32 mouse cellular contexts compared by ENCODE assay signal in genomic region chr8:72300654-72301400, GRCm38 (mm10). TPM values are rescaled to one million over a fixed set of nuclear protein-coding genes. Genes with fewer than 3 reads are reported as not detected.
DNase-seq lines count a peak whose midpoint lies in the region; ATAC-seq and TF ChIP-seq lines count a peak whose summit lies in the region.
"Had no signal": no experiment of that assay in that cellular context is flagged by ENCODE, and none has a peak within 500 bp of the region (broad histone marks: within the 10 kb centered on the region; RNA-seq: fewer than 3 reads in every experiment).

No protein-coding gene starts in this region.

- H3K4me3 ChIP-seq in heart, embryonic 14.5 days (ENCODE audit: control insufficient read depth in 1 of 2, insufficient read depth in 1 of 2, low read depth in 1 of 2, low read length in 2 of 2) = no peak overlapping the region
- no peak overlapping the region for H3K4me3 ChIP-seq in layer of hippocampus, adult 2 months
- no peak overlapping the region for H3K4me3 ChIP-seq in brown adipose tissue, adult 24 weeks (ENCODE audit: insufficient read depth, low read depth, low read length)
- H3K4me3 ChIP-seq: embryonic facial prominence, embryonic 12.5 days; forebrain, embryonic 15.5 days; heart, embryonic 12.5 days; hindbrain, embryonic 12.5 days; intestine, embryonic 15.5 days; limb, embryonic 13.5 days; megakaryocyte, embryonic 14.5 days; midbrain, embryonic 12.5 days; myocyte; neural tube, embryonic 12.5 days had no signal

- no peak overlapping the region for H3K9ac ChIP-seq in heart, embryonic 14.5 days (ENCODE audit: low read length)
- H3K9ac ChIP-seq: embryonic facial prominence, embryonic 12.5 days; forebrain, embryonic 15.5 days; heart, embryonic 12.5 days; hindbrain, embryonic 12.5 days; intestine, embryonic 15.5 days; limb, embryonic 13.5 days; midbrain, embryonic 12.5 days; neural tube, embryonic 12.5 days had no signal

- no peak overlapping the region for H3K4me2 ChIP-seq in heart, embryonic 14.5 days (ENCODE audit: low read length)
- H3K4me2 ChIP-seq: embryonic facial prominence, embryonic 12.5 days; forebrain, embryonic 15.5 days; heart, embryonic 12.5 days; hindbrain, embryonic 12.5 days; intestine, embryonic 15.5 days; limb, embryonic 13.5 days; liver, embryonic 11.5 days; midbrain, embryonic 12.5 days; neural tube, embryonic 12.5 days had no signal

- WGBS in heart, embryonic 14.5 days = 75% methylated on average over 9 of the region's 9 CpGs

- H3K27me3 ChIP-seq in heart, embryonic 14.5 days (ENCODE audit: control insufficient read depth, insufficient read depth, low read length) = no peaks in the 10 kb centered on the region
- H3K27me3 ChIP-seq: CH12.LX; embryonic facial prominence, embryonic 12.5 days; forebrain, embryonic 15.5 days; heart, embryonic 12.5 days; hindbrain, embryonic 12.5 days; intestine, embryonic 15.5 days; midbrain, embryonic 12.5 days; neural tube, embryonic 12.5 days had no signal

- DNase-seq in adrenal gland, postnatal 14 days = peak; percentile 4
- DNase-seq in adrenal gland, postnatal 4 days (ENCODE audit: low spot score in 2 of 2) = no peak
- DNase-seq in heart, postnatal 4 days = no peak
- no peak for DNase-seq in layer of hippocampus, adult 2 months (ENCODE audit: low spot score in 2 of 2)
- DNase-seq in layer of hippocampus, adult 9-10 months (ENCODE audit: low spot score) = no peak
- DNase-seq: adrenal gland, adult 2 months; cerebellum, adult 11 months; cerebellum, adult 9-10 months; cerebellum, postnatal 36 days; embryo, embryonic 11 days; kidney, adult 2 months; kidney, postnatal 10 days; lung, postnatal 36 days; right cerebral cortex, adult 18-20 months; spleen, adult 18-20 months; thymus, postnatal 14 days had no signal

- ATAC-seq in heart, embryonic 14.5 days (ENCODE audit: insufficient number of reproducible peaks, insufficient read depth, low FRiP score, low read depth) = no peak
- ATAC-seq: activated CD4-positive, CD25-positive, alpha-beta regulatory T cell, adult 4 months; forebrain, embryonic 15.5 days; hindbrain, postnatal 0 days; intestine, embryonic 15.5 days had no signal

- no peak for TF ChIP-seq CTCF in layer of hippocampus, adult 2 months (conservative IDR thresholded peaks at IDR 0.05)

- peaks cover 16 to 18% of the 10 kb centered on the region in 2 experiments for H3K4me1 ChIP-seq in heart, embryonic 14.5 days (ENCODE audit: control insufficient read depth in 2 of 2, insufficient read depth in 2 of 2, low read length in 2 of 2)
- peaks cover 25% of the 10 kb centered on the region for H3K4me1 ChIP-seq in brown adipose tissue, adult 24 weeks (ENCODE audit: control insufficient read depth, insufficient read depth, insufficient read length, low read length)
- H3K4me1 ChIP-seq: embryonic facial prominence, embryonic 12.5 days; hindbrain, embryonic 12.5 days; midbrain, embryonic 12.5 days; neural tube, embryonic 12.5 days had no signal

- no peaks in the 10 kb centered on the region for H3K9me3 ChIP-seq in heart, embryonic 14.5 days (ENCODE audit: control insufficient read depth, low read length)
- H3K9me3 ChIP-seq: embryonic facial prominence, embryonic 12.5 days; forebrain, embryonic 15.5 days; heart, embryonic 12.5 days; hindbrain, embryonic 12.5 days; intestine, embryonic 15.5 days; limb, embryonic 13.5 days; megakaryocyte, embryonic 14.5 days; midbrain, embryonic 12.5 days; neural tube, embryonic 12.5 days had no signal

- peak overlapping the region; percentile 11 to 26; a peak in 3 of 4 replicates for H3K27ac ChIP-seq in heart, embryonic 14.5 days (replicated peaks in 1 of 2; ENCODE audit: control insufficient read depth in 1 of 2, insufficient read depth in 1 of 2, low read depth in 2 of 2, low read length in 2 of 2)
- H3K27ac ChIP-seq in layer of hippocampus, adult 2 months = peak overlapping the region; percentile 43; the same call in 1 of the 2 replicates
- H3K27ac ChIP-seq in brown adipose tissue, adult 24 weeks (replicated peaks; ENCODE audit: low read depth, low read length) = peak overlapping the region; percentile 99
- H3K27ac ChIP-seq: embryonic facial prominence, embryonic 12.5 days; forebrain, embryonic 15.5 days; hindbrain, embryonic 12.5 days; hindbrain, postnatal 0 days; intestine, embryonic 15.5 days; limb, embryonic 13.5 days; midbrain, embryonic 12.5 days; neural tube, embryonic 12.5 days had no signal

- no peaks in the 10 kb centered on the region for H3K36me3 ChIP-seq in heart, embryonic 14.5 days (ENCODE audit: control insufficient read depth, insufficient read depth, low read length)
- H3K36me3 ChIP-seq: embryonic facial prominence, embryonic 12.5 days; forebrain, embryonic 15.5 days; heart, embryonic 12.5 days; hindbrain, embryonic 12.5 days; intestine, embryonic 15.5 days; limb, embryonic 13.5 days; midbrain, embryonic 12.5 days; neural tube, embryonic 12.5 days had no signal

RNA-seq across cellular contexts. Expression of gene Gm10282, which starts 4.2 kb away (rescaled TPM):
- 16.0 and 16.8 TPM in 2 replicates for total RNA-seq in adrenal gland, postnatal 14 days (2021)
- total RNA-seq in adrenal gland, postnatal 4 days (2021) = 10 to 100 TPM; 30.9 to 31.2 TPM
- 17.9 and 18.1 TPM in 2 replicates for polyA plus RNA-seq in heart, embryonic 14.5 days (2014; fragmentation: Nextera tagmentation; extraction: Ambion mirVana)
- total RNA-seq in heart, postnatal 4 days (2021) = 10 to 100 TPM; 34.9 to 36.3 TPM
- 1 to 10 TPM; 6.7 to 7.9 TPM for total RNA-seq in layer of hippocampus, adult 2 months (2021)
- polyA plus RNA-seq in brown adipose tissue, adult 24 weeks (2012; ENCODE audit: insufficient read depth, insufficient read length, missing spikeins) = not detected in 2 replicates

RNA-seq across cellular contexts. Expression of gene Klf2, which starts 18.0 kb away (rescaled TPM):
- total RNA-seq in adrenal gland, postnatal 14 days (2021) = 73.8 and 95.6 TPM in 2 replicates
- 10 to 100 TPM; 40.6 to 41.4 TPM for total RNA-seq in adrenal gland, postnatal 4 days (2021)
- polyA plus RNA-seq in heart, embryonic 14.5 days (2014; fragmentation: Nextera tagmentation; extraction: Ambion mirVana) = 22.0 and 24.1 TPM in 2 replicates
- 10 to 100 TPM; 65.3 to 68.2 TPM for total RNA-seq in heart, postnatal 4 days (2021)
- total RNA-seq in layer of hippocampus, adult 2 months (2021) = 10 to 100 TPM in 1 of 2 experiments, 1 to 10 TPM in 1; 9.1 to 17.4 TPM
- 30.6 and 88.0 TPM in 2 replicates for polyA plus RNA-seq in brown adipose tissue, adult 24 weeks (2012; ENCODE audit: insufficient read depth, insufficient read length, missing spikeins)

Comparison
In these comparisons a context has a peak if more than half of its experiments do, and no peak if none do; other contexts are left out.
1. H3K27ac ChIP-seq: peak in every context shown above with its lines; median percentile 99 in brown adipose tissue, adult 24 weeks; 43 in layer of hippocampus, adult 2 months; 18 in heart, embryonic 14.5 days.